Mouse (Mus musculus): Measurements from ENCODE around the gene Unc5a.

GRCm38 (mm10) chr13:55018700-55019099 is 69.5 kb downstream of the Unc5a start:
- TF ChIP-seq CTCF (IDR thresholded peaks at IDR 0.05; ENCODE audit: low read depth) (no peak), EP300 (IDR thresholded peaks at IDR 0.05; ENCODE audit: low read depth) (no peak)

Data from liver, postnatal 0 days (tissue).